Mouse (Mus musculus) frontal cortex, adult (tissue): ENCODE measurements around the gene Trio.
A peak's percentile ranks its signal among the peaks of the same experiment; 100 is the strongest.

Experiments used
- ATAC-seq: cut with Nextera tagmentation; 2 replicates; pipeline ENCODE4 v1.9.2; 2017; ENCODE audit warnings: mild to moderate bottlenecking, moderate library complexity, mixed read lengths; ENCODE audit not compliant: low TSS enrichment

The Trio gene

GRCm38 (mm10) chr15:27772125-27772627 lies 253.5 kb downstream of the Trio start:
- no peak for ATAC-seq

- no peak for ATAC-seq
Measured at GRCm38 (mm10) chr15:27771581-27771980, 254.1 kb downstream of the Trio start.

- ATAC-seq: no peak
Measured at GRCm38 (mm10) chr15:27770513-27771196, 255.0 kb downstream of the Trio start.

- peak; percentile 14; the same call in 1 of the 2 replicates for ATAC-seq
Measured at GRCm38 (mm10) chr15:27761416-27761815, 264.2 kb downstream of the Trio start.

- ATAC-seq: no peak
Measured at GRCm38 (mm10) chr15:27760655-27761054, 265.0 kb downstream of the Trio start.

- ATAC-seq: no peak
Measured at GRCm38 (mm10) chr15:27759890-27760289, 265.8 kb downstream of the Trio start.

GRCm38 (mm10) chr15:27758680-27759079 lies 267.0 kb downstream of the Trio start:
- no peak for ATAC-seq

GRCm38 (mm10) chr15:27756426-27756825 lies 269.2 kb downstream of the Trio start:
- peak; percentile 14; the same call in 1 of the 2 replicates for ATAC-seq

- ATAC-seq: no peak
Measured at GRCm38 (mm10) chr15:27754571-27755260, 270.9 kb downstream of the Trio start.

GRCm38 (mm10) chr15:27753923-27754322 lies 271.7 kb downstream of the Trio start:
- no peak for ATAC-seq

GRCm38 (mm10) chr15:27752677-27753342 lies 272.8 kb downstream of the Trio start:
- ATAC-seq: no peak

- peak; percentile 36 for ATAC-seq
Measured at GRCm38 (mm10) chr15:27751612-27752405, 273.8 kb downstream of the Trio start.

GRCm38 (mm10) chr15:27748739-27749138 lies 276.9 kb downstream of the Trio start:
- no peak for ATAC-seq

- ATAC-seq: no peak
Measured at GRCm38 (mm10) chr15:27747512-27747911, 278.1 kb downstream of the Trio start.

- no peak for ATAC-seq
Measured at GRCm38 (mm10) chr15:27744995-27745394, 280.7 kb downstream of the Trio start.

- ATAC-seq: peak; percentile 32
Measured at GRCm38 (mm10) chr15:27740080-27740479, 285.6 kb downstream of the Trio start.

- ATAC-seq: no peak
Measured at GRCm38 (mm10) chr15:27731818-27732217, 293.8 kb downstream of the Trio start.

GRCm38 (mm10) chr15:27726228-27726627 lies 299.4 kb downstream of the Trio start:
- ATAC-seq: peak; percentile 29

- ATAC-seq: peak; percentile 24; the same call in 1 of the 2 replicates
Measured at GRCm38 (mm10) chr15:27724796-27725680, 300.6 kb downstream of the Trio start.

GRCm38 (mm10) chr15:27724298-27724697 lies 301.4 kb downstream of the Trio start:
- no peak for ATAC-seq

GRCm38 (mm10) chr15:27723746-27724145 lies 301.9 kb downstream of the Trio start:
- no peak for ATAC-seq
